Mouse (Mus musculus) kidney, adult 2 months (tissue): ENCODE results near the gene 1700019D03Rik.

ENCODE experiments used
- CTCF ChIP-seq: fragments of 200-500 bp; conservative IDR thresholded peaks from 2 replicates; pipeline ENCODE4 v1.5.1; 2011; ENCODE audit warnings: low read depth, mild to moderate bottlenecking, control low read depth, low read length, moderate library complexity, mixed read lengths; ENCODE audit not compliant: insufficient read depth, insufficient read length
- POLR2A ChIP-seq: fragments of 200-500 bp; IDR thresholded peaks from one replicate; pipeline ENCODE4 v1.6.1; 2011; ENCODE audit warnings: low read depth, low read length, control low read depth

- TF ChIP-seq POLR2A: no peak
- no peak for TF ChIP-seq CTCF
Measured at GRCm38 (mm10) chr1:52916655-52917054, 103.3 kb downstream of the 1700019D03Rik start.
